Mouse (Mus musculus) right cerebral cortex, postnatal 4 days (tissue): ENCODE results near the gene Gm17428.
"Not testable (repeated sequence)": the region's sequence is repeated elsewhere in the genome, so short reads cannot be mapped to it uniquely, and the experiment has no call there.

Experiments
- DNase-seq: peaks from one replicate; pipeline ENCODE4 v3.0.0-alpha.2; 2022

The Gm17428 gene

DNA sequence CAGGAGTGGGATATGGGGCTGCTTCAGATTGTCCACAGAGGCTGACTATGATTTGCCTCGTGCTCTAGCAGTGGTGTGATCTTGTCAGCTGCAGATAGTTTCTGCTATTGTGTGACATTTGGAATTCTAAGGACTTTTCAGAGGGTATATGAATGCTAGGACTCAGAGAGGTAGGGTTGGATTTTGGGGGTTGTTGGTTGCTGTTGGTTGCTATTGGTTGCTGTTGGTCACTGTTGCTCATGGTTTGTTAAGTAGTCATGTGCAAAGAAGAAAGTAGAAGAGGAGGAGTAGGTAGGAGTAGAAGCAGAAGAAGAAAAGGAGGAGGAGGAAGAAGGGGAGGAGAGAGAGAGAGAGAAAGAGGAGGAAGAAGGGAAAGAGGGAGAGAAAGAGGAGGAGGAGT lies at the start of gene Gm17428:
Gm17428 (plus strand) TSS at position 301 of the 400 bp plus-strand sequence.
- DNase-seq = no peak

- DNase-seq = no peak
These were observed 49.4 kb upstream of the Gm17428 start for GRCm38 (mm10) chr14:54927296-54927695.

GRCm38 (mm10) chr14:54929801-54930200 lies 46.9 kb upstream of the Gm17428 start:
- DNase-seq = no peak

DNA sequence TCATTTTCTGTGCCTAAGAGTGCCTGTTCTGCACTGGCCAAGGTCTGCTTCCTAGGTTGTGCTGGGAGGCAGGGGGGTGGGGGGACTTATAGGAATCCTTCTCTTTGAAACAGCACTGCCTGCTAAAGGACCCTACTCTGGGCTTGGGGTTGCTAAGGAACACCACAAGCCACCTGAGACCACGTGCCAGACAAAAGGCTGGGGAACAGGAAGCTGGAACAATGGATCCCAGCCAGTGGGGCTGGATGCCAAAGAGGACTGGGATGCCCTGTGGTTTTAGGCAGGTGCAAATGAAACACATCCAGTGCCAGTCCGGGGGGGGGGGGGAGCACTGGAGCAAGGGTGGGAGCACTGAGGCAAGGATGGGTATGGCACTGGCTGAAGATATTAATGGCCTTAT lies 46.3 kb upstream of the Gm17428 start:
- DNase-seq = no peak

DNA sequence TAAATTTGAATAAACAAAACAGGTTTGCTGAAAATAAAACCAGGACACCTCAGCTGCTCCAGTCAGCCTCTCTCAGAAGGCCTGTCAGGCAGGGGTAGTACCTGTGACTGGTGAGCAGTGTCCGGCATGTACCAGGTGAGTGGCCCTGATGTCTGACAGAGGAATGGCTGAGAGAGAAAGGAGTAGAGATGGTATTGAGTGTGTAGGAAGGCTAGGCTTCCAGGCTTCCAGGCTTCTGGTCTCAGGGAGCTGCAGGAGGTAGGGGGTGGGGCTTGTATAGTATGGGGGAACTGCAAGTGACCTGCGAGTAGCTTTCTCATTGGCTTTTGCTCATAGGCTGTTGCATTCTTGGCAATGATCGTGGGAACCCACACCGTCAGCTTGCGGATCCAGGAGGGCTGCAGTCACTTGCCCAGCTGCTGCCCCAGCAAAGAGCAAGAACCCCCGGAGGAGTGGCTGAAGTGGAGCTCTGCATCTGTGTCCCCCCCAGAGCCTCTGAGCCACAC lies 44.0 kb upstream of the Gm17428 start, which contains the start of gene Il25:
Il25 (plus strand) TSS at position 51 of the 506 bp plus-strand sequence.
- DNase-seq = no peak

DNA sequence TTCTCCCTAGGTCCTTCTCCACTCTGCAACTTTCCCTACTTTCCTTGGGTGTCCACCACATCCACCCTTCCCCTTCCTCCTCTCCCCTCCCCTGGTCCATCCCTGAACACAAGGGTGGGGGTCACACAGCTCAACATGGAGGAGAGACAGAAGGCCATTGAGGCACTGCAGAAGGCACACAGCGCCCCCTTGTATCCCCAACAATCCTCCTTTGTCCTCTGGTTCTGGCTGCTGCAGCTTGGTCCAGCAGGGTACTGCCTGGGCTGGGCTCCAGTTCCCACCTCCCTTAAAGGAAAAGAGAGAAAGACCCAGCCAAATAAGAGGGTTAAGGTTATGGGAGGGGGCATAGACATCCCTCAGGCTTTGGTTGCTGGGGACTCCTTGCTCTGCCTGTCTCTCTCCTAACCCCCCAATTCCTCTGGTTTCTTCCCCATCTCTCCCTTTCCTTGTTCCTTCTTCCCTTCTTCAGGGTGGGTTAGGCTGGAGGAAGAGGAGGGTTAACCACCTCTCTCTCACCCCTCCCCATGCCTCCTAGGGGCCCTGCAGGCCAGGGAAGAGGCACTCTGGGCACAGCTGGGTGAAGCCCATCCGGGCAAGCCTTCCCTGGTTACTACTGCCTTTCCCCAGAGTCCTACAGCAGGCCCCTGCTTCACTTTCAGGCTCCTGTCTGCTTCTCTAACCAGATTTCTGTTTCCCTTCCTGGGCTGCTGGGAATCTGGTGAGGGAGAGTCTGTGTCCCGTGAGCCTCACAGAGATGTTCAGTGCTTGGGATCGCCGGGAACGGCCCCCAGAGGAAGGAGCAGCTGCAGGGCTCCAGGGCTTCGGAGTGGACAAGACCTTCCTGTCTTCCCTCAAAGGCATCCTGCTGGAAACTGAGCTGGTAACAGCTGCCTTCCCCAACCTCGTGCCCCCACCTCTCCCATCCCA lies 40.6 kb upstream of the Gm17428 start, which contains the start of gene Cmtm5:
Cmtm5 (plus strand) TSS at position 358 of the 927 bp plus-strand sequence.
- peak; percentile 58 for DNase-seq

DNA sequence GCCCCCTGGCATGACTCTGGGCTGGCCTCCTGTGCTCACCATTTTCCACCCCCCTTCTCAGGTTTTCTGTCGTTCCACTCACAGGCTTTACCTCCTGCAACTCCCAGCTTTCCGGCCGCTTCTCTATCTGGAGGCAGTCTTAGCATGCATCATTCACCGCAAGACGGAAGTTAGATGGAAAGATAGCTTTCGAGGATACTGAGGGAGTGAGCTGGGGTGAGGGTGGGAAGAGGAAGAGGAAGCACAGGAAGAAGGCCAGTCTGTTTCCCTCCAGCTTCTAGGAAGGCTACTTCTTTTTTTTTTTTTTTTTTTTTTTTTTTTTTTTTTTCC lies 39.9 kb upstream of the Gm17428 start:
- DNase-seq = no peak

GRCm38 (mm10) chr14:54937361-54938182 lies 39.2 kb upstream of the Gm17428 start:
- DNase-seq = no peak

DNA sequence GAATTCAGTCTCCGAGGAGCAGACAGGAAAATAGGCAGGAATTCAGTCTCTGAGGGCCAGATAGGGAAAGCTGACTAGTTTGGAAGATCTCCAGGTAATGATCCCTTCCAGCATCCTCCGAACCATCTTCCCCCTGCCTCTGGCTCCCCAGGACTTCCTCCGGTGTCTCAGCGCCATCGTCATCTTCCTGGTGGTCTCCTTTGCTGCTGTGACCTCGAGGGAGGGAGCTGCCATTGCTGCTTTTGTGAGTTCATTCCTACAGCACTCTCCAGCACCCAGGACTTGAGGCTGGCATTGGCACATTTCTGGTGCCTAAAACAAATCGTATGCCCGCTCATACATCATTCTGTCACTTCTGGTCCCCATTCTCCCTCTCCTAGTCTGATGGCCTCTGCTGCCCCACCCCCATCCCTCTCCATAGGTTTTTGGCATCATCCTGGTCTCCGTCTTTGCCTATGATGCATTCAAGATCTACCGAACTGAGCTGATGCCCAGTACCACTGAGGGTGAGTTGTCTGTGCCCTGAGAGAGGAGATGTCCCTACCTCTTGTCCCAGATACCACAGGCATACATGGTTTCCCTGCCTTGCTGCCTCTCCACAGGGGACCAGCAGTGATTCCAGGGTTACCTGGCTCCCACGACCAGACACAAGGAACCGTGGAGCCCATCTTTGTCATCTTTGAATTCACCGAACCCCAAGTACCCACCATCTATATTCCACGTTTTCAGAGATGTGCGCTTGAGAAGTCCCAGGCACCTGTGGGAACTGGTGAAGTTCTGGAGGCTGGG lies 38.1 kb upstream of the Gm17428 start:
- no peak for DNase-seq

DNA sequence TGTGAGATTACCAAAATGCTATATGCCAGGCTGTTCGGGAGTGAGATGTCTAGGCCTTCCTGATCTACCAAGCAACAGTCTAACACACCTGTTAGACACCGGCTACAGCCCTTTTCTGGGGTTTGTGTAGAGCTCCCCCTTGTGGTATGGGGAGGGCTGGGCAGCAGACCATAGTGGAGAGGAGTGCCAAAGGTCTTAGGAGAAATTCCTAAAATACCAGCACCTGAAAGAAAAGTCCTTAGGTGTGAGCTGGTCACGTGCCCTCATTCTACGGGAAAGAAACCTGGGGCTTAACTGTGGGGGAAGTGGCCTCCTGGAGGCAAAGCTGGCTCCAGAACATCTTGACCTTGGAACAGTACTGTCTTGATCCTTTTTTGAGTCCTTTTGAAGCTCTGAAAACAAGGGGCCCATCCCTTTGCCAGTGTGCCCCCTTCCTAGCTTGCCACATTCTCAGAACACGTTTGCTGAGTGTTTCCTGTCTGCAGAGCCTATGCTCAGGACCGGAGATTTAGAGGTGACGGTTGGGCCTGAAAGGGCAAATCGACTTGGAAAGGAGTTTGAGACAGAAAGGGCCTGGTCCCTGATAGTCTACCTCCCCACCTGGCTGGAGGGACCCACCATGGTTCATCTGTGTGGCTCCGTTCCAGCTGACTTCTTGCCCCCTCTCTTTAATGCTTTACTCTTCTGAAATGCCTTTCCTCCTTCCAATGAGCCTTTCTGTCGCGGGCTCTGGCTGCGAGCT lies 37.1 kb upstream of the Gm17428 start:
- no peak for DNase-seq

- no peak for DNase-seq
These were observed 36.6 kb upstream of the Gm17428 start for GRCm38 (mm10) chr14:54940176-54940530.

DNA sequence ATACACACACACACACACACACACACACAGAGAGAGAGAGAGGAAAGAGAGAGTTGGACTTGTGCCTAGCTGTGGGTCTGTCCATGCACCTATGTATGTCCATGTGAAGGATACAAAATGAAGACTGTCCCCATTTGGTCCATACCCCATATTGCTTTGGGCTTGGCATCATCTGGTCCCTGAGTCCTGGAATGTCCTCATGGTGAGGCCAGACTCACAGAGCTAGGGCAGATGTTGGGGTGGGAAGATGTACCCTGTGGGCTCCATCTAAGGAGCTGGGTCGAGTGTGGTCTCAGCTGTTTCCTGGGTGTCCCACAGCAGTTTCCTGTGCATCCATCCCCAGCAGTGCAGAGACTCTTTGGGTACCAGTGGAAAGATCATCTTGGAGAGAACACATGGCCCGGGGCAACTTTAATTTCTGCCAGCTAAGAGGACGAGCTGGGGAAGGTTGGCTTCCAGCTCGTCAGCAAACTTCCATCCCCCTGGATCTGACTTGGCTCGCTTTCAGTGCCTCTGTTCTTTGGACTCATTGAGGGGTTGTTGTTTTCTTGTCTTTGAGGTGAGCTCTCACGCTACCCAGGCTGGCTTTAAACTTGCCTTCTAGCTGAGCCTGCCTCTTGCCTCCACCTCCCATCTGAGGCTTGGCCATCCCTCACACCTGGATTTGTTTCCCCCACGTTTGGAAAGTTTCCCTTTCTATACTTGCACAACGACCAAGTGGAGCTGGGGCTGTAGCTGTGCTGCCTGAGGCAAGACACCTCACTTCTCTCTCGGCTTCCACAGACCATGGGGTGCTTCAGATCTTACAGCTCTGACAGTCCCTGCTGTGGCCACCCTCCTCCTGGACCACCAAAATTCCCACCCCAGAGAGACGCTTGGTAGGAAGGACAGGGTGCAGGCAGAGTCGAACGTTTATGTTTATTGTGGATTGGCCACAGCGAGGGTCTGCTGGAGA lies 35.4 kb upstream of the Gm17428 start:
- DNase-seq = no peak

DNA sequence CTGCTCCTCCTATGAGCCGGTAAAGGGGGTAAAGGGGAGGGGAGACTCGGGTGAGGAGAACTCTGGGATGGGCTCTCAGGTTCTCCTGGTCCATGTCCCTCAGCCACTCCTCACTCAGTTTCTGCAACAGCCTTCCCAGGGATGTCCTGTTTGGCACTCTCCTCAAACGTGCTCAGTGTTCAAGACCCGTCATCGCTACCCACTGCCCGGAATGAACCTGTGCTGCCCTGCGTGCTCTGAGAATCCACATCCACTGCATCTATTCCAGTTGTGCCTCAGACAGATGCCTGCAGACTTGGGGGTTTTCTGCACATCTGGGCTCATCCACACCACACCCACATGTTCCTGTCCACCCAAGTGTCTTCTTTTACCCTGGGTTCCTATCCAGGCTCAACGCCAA lies 34.3 kb upstream of the Gm17428 start:
- DNase-seq = no peak

GRCm38 (mm10) chr14:54943971-54944370 lies 32.8 kb upstream of the Gm17428 start:
- DNase-seq = no peak

GRCm38 (mm10) chr14:54944939-54945338 lies 31.8 kb upstream of the Gm17428 start:
- DNase-seq = no peak

- DNase-seq = no peak
These were observed 30.6 kb upstream of the Gm17428 start for GRCm38 (mm10) chr14:54945975-54946704.

DNA sequence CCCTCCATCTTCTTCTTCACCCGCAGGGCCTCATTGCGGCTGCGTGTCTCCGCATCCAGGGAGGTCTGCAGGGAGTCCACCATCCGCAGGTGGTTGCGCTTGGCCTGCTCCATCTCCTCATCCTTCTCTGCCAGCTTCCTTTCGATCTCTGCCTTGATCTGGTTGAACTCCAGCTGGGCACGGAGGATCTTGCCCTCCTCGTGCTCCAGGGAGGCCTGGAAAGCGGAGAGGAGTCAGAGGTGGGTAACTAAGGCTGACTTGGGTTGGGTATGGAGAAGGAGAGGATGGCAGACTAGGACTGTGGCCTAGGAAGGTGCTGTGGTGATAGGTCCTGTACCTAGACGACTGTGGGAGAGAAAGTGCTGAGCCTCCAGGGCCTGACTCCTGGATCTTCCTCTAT lies 29.7 kb upstream of the Gm17428 start:
- DNase-seq = not testable (repeated sequence)

- DNase-seq = no peak
These were observed 28.0 kb upstream of the Gm17428 start for GRCm38 (mm10) chr14:54948781-54949180.

DNA sequence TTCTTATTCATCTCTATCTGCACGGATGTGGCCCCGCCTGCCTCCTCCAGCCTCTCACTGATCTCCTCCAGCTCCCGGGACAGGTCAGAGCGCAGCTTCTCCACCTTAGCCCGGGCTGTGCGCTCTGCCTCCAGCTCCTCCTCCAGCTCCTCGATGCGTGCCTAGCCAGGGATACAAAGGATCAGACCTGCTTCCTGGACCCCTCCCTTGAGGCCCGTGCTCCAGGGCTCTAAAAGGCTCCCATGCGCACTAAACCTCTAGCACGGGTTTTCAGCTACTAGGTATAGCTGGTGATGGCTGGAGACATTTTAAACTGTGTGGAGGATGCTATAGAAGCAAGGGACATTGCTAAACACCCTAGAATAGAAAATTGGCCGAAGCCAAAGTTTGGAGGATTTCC lies 26.2 kb upstream of the Gm17428 start:
- DNase-seq = no peak

DNA sequence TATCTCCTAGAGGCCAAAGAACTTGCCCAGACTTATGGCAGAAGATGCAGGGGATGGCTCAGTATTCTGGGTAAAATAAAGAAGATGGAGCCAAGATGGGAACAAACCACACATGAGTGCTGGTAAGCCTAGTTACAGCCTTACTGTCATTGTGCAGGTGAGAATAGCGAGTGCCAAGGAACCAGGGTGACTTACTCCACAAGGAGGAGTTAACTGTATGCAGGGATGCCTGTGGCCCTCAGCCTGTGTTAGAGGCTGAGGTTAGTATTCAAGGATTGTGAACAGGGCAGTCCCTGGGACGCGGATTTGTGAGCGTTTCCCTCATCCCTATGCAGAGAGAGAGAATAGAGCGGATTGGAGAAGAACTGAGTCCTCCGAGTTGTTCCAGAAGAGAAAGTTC lies 25.1 kb upstream of the Gm17428 start:
- no peak for DNase-seq
